In genomic region chr12:107328986-107329385, GRCm38 (mm10) we compare ENCODE assay signal across 22 mouse cellular contexts.
DNase-seq lines count a peak whose midpoint lies in the region; ATAC-seq and TF ChIP-seq lines count a peak whose summit lies in the region.
"Had no signal": no experiment of that assay in that cellular context is flagged by ENCODE, and none has a peak within 500 bp of the region (broad histone marks: within the 10 kb centered on the region; RNA-seq: fewer than 3 reads in every experiment).

No protein-coding gene starts in this region.

- no peak for TF ChIP-seq CTCF in hindbrain, postnatal 0 days (IDR thresholded peaks at IDR 0.05; ENCODE audit: low read depth)

- 0 out of 2 replicates have a peak, but pooled peaks cover 5% of the 10 kb centered on the region for H3K4me1 ChIP-seq in hindbrain, embryonic 11.5 days (replicated peaks; ENCODE audit: control insufficient read depth, insufficient read depth, low read length)
- H3K4me1 ChIP-seq in hindbrain, postnatal 0 days (ENCODE audit: insufficient read depth, low read length), result no peaks in the 10 kb centered on the region
- H3K4me1 ChIP-seq in hindbrain, embryonic 12.5 days, result peaks cover 16% of the 10 kb centered on the region
- no peaks in the 10 kb centered on the region for H3K4me1 ChIP-seq in liver, embryonic 11.5 days (replicated peaks; ENCODE audit: control insufficient read depth, insufficient read depth, low read length)
- H3K4me1 ChIP-seq in midbrain, embryonic 14.5 days (ENCODE audit: control insufficient read depth, insufficient read depth, low read length), result 0 out of 2 replicates have a peak, but pooled peaks cover 5% of the 10 kb centered on the region
- H3K4me1 ChIP-seq: heart, embryonic 12.5 days; limb, embryonic 13.5 days; liver, embryonic 15.5 days had no signal

- H3K4me3 ChIP-seq in hindbrain, embryonic 11.5 days (ENCODE audit: low read depth, low read length), result no peak overlapping the region
- H3K4me3 ChIP-seq in hindbrain, postnatal 0 days (ENCODE audit: low read length), result no peak overlapping the region
- H3K4me3 ChIP-seq in hindbrain, embryonic 12.5 days, result no peak overlapping the region
- H3K4me3 ChIP-seq in liver, embryonic 11.5 days (ENCODE audit: low read depth, low read length), result no peak overlapping the region
- H3K4me3 ChIP-seq in midbrain, embryonic 14.5 days (replicated peaks; ENCODE audit: low read depth, low read length), result no peak overlapping the region
- H3K4me3 ChIP-seq: forebrain, embryonic 13.5 days; heart, embryonic 12.5 days; limb, embryonic 13.5 days; liver, embryonic 15.5 days had no signal

- H3K4me2 ChIP-seq in hindbrain, embryonic 11.5 days (replicated peaks; ENCODE audit: low read depth, low read length), result no peak overlapping the region; the same call in 1 of the 2 replicates
- H3K4me2 ChIP-seq in hindbrain, postnatal 0 days (ENCODE audit: low read depth, low read length), result no peak overlapping the region
- no peak overlapping the region; the same call in 1 of the 2 replicates for H3K4me2 ChIP-seq in hindbrain, embryonic 12.5 days (replicated peaks)
- H3K4me2 ChIP-seq in liver, embryonic 11.5 days, result no peak overlapping the region
- no peak overlapping the region for H3K4me2 ChIP-seq in midbrain, embryonic 14.5 days (ENCODE audit: low read length)
- H3K4me2 ChIP-seq: forebrain, embryonic 13.5 days; heart, embryonic 12.5 days; limb, embryonic 13.5 days; liver, embryonic 15.5 days; midbrain, embryonic 11.5 days had no signal

- peak; percentile 69 for DNase-seq in hindbrain, embryonic 11.5 days (ENCODE audit: low spot score)
- no peak for DNase-seq in hindbrain, postnatal 0 days (ENCODE audit: low spot score)
- peak; percentile 74 for DNase-seq in embryo, embryonic 11 days
- peak; percentile 25 for DNase-seq in retina, embryonic 14.5 days (ENCODE audit: low spot score)
- no peak for DNase-seq in liver, embryonic 11.5 days (ENCODE audit: low spot score)
- no peak for DNase-seq in midbrain, embryonic 14.5 days
- DNase-seq: adrenal gland, postnatal 36 days; cerebellum, adult 18-20 months; cerebellum, postnatal 36 days; heart, postnatal 14 days; kidney, postnatal 36 days; layer of hippocampus, adult 9-11 months had no signal

- 0 out of 2 replicates have a peak overlapping the region, but pooled peaks have one; percentile 36 for H3K27ac ChIP-seq in hindbrain, embryonic 11.5 days (ENCODE audit: low read depth, low read length)
- H3K27ac ChIP-seq in hindbrain, postnatal 0 days, result no peak overlapping the region
- peak overlapping the region; percentile 62; the same call in 1 of the 2 replicates for H3K27ac ChIP-seq in hindbrain, embryonic 12.5 days
- no peak overlapping the region for H3K27ac ChIP-seq in liver, embryonic 11.5 days (ENCODE audit: low read depth, low read length)
- no peak overlapping the region for H3K27ac ChIP-seq in midbrain, embryonic 14.5 days (replicated peaks; ENCODE audit: low read depth, low read length)
- H3K27ac ChIP-seq: forebrain, embryonic 13.5 days; limb, embryonic 13.5 days; liver, embryonic 15.5 days; macrophage had no signal

- H3K9ac ChIP-seq in hindbrain, embryonic 11.5 days (ENCODE audit: low read depth, low read length), result 0 out of 2 replicates have a peak overlapping the region, but pooled peaks have one; percentile 23
- H3K9ac ChIP-seq in hindbrain, postnatal 0 days (replicated peaks; ENCODE audit: low read length), result no peak overlapping the region
- no peak overlapping the region for H3K9ac ChIP-seq in hindbrain, embryonic 12.5 days
- no peak overlapping the region for H3K9ac ChIP-seq in liver, embryonic 11.5 days (ENCODE audit: low read depth, low read length)
- no peak overlapping the region for H3K9ac ChIP-seq in midbrain, embryonic 14.5 days (replicated peaks; ENCODE audit: low read length)
- H3K9ac ChIP-seq: forebrain, embryonic 13.5 days; heart, embryonic 12.5 days; limb, embryonic 13.5 days; liver, embryonic 15.5 days had no signal

- no peaks in the 10 kb centered on the region for H3K9me3 ChIP-seq in hindbrain, embryonic 11.5 days (ENCODE audit: control insufficient read depth, low read length)
- no peaks in the 10 kb centered on the region for H3K9me3 ChIP-seq in hindbrain, postnatal 0 days (ENCODE audit: low read length)
- 0 out of 2 replicates have a peak, but pooled peaks cover 4% of the 10 kb centered on the region for H3K9me3 ChIP-seq in hindbrain, embryonic 12.5 days (replicated peaks)
- no peaks in the 10 kb centered on the region for H3K9me3 ChIP-seq in liver, embryonic 11.5 days (ENCODE audit: control insufficient read depth, low read length)
- no peaks in the 10 kb centered on the region for H3K9me3 ChIP-seq in midbrain, embryonic 14.5 days (ENCODE audit: control insufficient read depth, low read length)
- H3K9me3 ChIP-seq: forebrain, embryonic 13.5 days; heart, embryonic 12.5 days; limb, embryonic 13.5 days; liver, embryonic 15.5 days had no signal

- H3K27me3 ChIP-seq in hindbrain, embryonic 11.5 days (ENCODE audit: control insufficient read depth, insufficient read depth, low read length), result no peaks in the 10 kb centered on the region
- H3K27me3 ChIP-seq in hindbrain, postnatal 0 days (ENCODE audit: insufficient read depth, low read length), result no peaks in the 10 kb centered on the region
- H3K27me3 ChIP-seq in hindbrain, embryonic 12.5 days, result 0 out of 2 replicates have a peak, but pooled peaks cover 2% of the 10 kb centered on the region
- no peaks in the 10 kb centered on the region for H3K27me3 ChIP-seq in liver, embryonic 11.5 days (replicated peaks; ENCODE audit: control insufficient read depth, insufficient read depth, low read length)
- no peaks in the 10 kb centered on the region for H3K27me3 ChIP-seq in midbrain, embryonic 14.5 days (ENCODE audit: control insufficient read depth, insufficient read depth, low read length)
- H3K27me3 ChIP-seq: CH12.LX; forebrain, embryonic 13.5 days; heart, embryonic 12.5 days; liver, embryonic 15.5 days had no signal

- ATAC-seq in hindbrain, embryonic 11.5 days (ENCODE audit: low FRiP score), result peak; percentile 83
- ATAC-seq in hindbrain, postnatal 0 days, result no peak
- peak; percentile 64 for ATAC-seq in hindbrain, embryonic 12.5 days (ENCODE audit: low FRiP score)
- no peak for ATAC-seq in liver, embryonic 11.5 days (replicated peaks; ENCODE audit: low FRiP score)
- no peak for ATAC-seq in midbrain, embryonic 14.5 days (ENCODE audit: low FRiP score, low TSS enrichment)
- no peak for ATAC-seq in frontal cortex, adult (ENCODE audit: low TSS enrichment)
- ATAC-seq: forebrain, embryonic 13.5 days; inflammation-experienced regulatory T-cells, adult 6 months had no signal

- 10% methylated on average over 9 of the region's 9 CpGs for WGBS in hindbrain, embryonic 11.5 days
- 28% methylated on average over 9 of the region's 9 CpGs for WGBS in hindbrain, postnatal 0 days
- WGBS in hindbrain, embryonic 12.5 days, result 7% methylated on average over 9 of the region's 9 CpGs
- WGBS in liver, embryonic 11.5 days, result 49% methylated on average over 9 of the region's 9 CpGs
- 38% methylated on average over 9 of the region's 9 CpGs for WGBS in midbrain, embryonic 14.5 days

- no peaks in the 10 kb centered on the region for H3K36me3 ChIP-seq in hindbrain, embryonic 11.5 days (ENCODE audit: control insufficient read depth, insufficient read depth, low read length)
- no peaks in the 10 kb centered on the region for H3K36me3 ChIP-seq in hindbrain, postnatal 0 days (ENCODE audit: insufficient read depth, low read length)
- H3K36me3 ChIP-seq in hindbrain, embryonic 12.5 days, result no peaks in the 10 kb centered on the region
- no peaks in the 10 kb centered on the region for H3K36me3 ChIP-seq in liver, embryonic 11.5 days (ENCODE audit: control insufficient read depth, insufficient read depth, low read length)
- no peaks in the 10 kb centered on the region for H3K36me3 ChIP-seq in midbrain, embryonic 14.5 days (ENCODE audit: control insufficient read depth, insufficient read depth, low read length)
- H3K36me3 ChIP-seq: heart, embryonic 12.5 days; limb, embryonic 13.5 days; liver, embryonic 15.5 days had no signal

Comparison
In these comparisons a context has a peak if more than half of its experiments do, and no peak if none do; other contexts are left out.
1. ATAC-seq: peak in hindbrain, embryonic 11.5 days (single experiment) and hindbrain, embryonic 12.5 days (single experiment); none in hindbrain, postnatal 0 days (single experiment), liver, embryonic 11.5 days (single experiment), midbrain, embryonic 14.5 days (single experiment) and frontal cortex, adult (single experiment).
2. DNase-seq: peak in hindbrain, embryonic 11.5 days (single experiment), embryo, embryonic 11 days (single experiment) and retina, embryonic 14.5 days (single experiment); none in hindbrain, postnatal 0 days (single experiment), liver, embryonic 11.5 days (single experiment) and midbrain, embryonic 14.5 days (single experiment).
3. H3K27ac ChIP-seq: peak in hindbrain, embryonic 11.5 days (single experiment) and hindbrain, embryonic 12.5 days (single experiment); none in hindbrain, postnatal 0 days (single experiment), liver, embryonic 11.5 days (single experiment) and midbrain, embryonic 14.5 days (single experiment).